Mouse (Mus musculus): Measurements from ENCODE around the gene Ttc12.

The Ttc12 gene

DNA sequence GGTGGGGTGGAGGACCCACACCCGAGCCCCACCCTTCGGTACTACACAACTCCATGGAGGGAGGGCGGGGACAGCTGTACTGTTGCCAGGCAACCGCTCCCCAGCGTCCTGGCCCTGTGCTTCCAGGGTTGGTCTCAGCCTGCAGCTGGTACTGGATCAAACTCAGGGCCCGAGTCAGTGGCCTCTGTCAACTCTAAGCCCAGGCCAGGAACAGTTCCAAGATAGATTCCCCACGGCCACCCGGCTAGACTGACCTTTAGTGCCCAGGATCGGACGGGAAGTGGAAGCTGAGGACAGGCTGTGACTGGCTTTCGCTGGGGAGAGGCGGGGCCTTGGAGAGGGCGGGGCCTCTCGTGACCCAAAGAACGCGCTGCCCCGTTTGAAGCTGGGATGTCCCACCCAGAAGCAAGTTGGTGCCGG is at the start of gene Ttc12:
TSS of gene Ttc12 (minus strand) at position 334 of the 420 bp plus-strand sequence.
- in situ Hi-C loops (cut with MboI, MseI) = loop anchor here (5.0 kb wide), 1 partner anchor 404 kb away; the partner anchor contains the start of gene Tmprss5

DNA sequence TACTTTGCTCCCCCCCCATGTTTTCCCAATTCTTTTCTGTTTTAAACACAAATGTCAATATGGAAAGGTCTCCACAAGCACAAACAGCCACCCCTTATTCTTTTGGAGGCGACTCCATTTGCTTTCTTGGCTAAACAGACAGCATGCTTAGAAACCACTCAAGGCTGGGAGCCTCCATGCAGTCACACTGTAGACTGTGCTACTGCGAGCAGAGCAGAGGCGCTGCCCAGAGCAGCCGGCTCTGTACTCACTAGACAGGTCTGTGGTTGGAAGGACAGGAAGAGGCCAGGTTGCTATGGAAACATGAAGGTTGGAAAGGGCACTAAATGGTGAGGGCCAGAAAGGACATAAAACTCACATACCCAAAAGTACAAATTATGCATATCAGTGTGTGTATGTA is 48.9 kb upstream of the Ttc12 start:
- in situ Hi-C loops (cut with MboI, MseI) = no loop called here

DNA sequence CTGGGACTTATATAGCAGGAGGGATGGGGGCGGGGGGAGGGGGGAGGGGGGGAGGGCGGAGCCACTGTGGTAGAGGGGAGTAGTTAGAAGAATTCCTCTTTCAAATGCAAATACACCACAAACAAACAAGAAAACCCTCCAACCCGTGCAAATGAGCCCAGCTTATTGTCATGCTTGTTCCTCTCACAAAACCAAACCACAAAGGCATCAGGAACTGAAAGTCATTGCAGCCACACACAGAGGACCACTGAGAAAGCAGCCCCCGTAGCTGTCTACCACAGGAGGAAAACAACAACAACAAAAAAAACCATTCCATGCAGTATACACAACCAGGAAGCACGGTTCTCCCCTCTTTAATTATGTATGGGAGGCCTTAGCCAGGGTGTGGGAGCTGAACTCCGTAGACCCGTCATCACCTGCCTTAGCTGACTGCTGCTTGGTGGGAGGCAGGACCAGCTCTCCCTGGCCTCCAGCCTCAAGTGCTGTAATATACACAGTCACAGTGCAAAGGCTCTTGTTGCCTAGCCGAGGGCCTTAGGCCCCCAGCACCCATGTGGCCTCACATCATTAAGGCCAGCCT is 48.0 kb upstream of the Ttc12 start:
- in situ Hi-C loops (cut with MboI, MseI) = no loop called here

- in situ Hi-C loops (cut with MboI, MseI) = no loop called here
Observed at GRCm38 (mm10) chr9:49533455-49533854, 47.4 kb upstream of the Ttc12 start.

GRCm38 (mm10) chr9:49531833-49532232 is 45.8 kb upstream of the Ttc12 start:
- in situ Hi-C loops (cut with MboI, MseI) = no loop called here

DNA sequence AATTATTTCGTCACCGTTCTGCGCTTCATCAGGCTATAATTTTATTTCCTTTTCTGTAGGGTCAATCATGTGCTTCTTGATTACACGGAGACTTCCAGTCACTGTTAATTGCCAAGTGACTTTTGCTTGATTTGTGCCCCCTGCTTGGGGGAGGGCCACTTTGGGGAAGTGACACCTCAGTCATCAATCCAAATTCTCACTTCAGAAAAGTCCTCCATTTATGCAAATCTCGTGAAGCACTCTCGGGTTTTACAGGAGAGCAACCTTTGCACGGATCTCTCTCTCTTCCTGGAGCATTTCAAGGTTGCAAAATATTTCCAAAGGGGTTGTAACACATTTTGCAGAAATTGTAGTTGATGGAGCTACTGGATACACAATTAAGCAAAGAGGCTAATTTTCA is 45.2 kb upstream of the Ttc12 start:
- in situ Hi-C loops (cut with MboI, MseI) = no loop called here

GRCm38 (mm10) chr9:49530739-49531138 is 44.7 kb upstream of the Ttc12 start:
- in situ Hi-C loops (cut with MboI, MseI) = no loop called here

- in situ Hi-C loops (cut with MboI, MseI) = no loop called here
Observed at GRCm38 (mm10) chr9:49529366-49529959, 43.4 kb upstream of the Ttc12 start.

GRCm38 (mm10) chr9:49528943-49529342 is 42.9 kb upstream of the Ttc12 start:
- in situ Hi-C loops (cut with MboI, MseI) = no loop called here

- in situ Hi-C loops (cut with MboI, MseI) = no loop called here
Observed at GRCm38 (mm10) chr9:49528026-49528425, 42.0 kb upstream of the Ttc12 start.

DNA sequence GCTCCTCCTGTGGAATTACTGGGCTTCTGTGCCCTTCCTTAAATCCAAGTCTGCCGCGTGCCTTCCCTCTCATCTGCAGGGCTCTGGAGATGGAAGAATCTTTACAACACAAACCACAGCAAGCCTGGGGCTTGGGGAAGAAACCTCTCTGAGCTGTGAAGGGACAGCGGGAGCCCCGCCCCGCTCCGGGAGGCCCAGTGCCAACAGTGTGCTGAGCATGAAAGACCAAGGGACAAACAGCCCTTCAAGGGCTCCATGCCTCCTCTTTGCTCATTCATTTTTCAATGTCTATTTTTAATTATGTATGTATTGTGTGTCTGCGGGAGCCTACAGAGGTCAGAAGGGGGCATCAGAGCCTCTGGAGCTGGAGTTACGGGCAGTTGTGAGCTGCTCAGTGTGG is 41.3 kb upstream of the Ttc12 start:
- in situ Hi-C loops (cut with MboI, MseI) = no loop called here

DNA sequence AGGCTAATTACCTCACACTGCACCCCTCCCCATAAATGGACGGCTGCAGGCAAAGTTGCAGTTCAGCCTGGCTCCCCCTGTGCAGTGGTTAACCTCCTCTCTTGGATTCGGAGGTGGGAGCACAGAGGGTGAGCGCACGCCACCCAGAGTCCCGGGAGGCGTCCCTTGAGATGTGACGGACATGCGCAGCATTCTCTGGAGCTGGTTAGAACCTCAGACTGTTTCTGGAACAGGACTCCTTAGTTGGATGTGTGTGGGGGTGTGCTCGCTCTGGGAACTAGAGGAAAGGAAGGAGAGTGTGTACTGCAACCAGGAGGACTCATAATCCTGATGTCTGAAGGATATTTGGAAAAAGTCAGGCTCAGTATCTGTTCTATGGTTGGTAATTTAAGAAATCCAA is 38.7 kb upstream of the Ttc12 start:
- in situ Hi-C loops (cut with MboI, MseI) = no loop called here

DNA sequence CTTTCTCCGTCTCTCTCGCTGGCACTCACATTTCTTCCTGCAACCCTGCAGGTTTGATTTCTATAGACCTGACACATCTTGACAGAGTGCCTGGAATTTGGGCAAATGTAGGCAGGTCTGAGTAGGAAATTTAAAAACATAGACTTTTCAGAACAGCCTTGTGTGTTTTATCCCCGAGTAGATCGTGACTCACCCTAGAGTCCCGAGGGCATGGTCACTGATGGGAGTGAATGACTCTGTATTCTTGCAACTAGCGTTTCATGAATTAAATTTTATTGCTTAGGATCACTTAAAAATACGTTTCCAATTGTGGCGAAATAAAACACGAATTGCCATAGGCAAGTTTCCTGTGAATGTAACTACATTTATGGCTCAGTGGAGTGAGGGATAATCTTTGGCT is 37.9 kb upstream of the Ttc12 start:
- in situ Hi-C loops (cut with MboI, MseI) = no loop called here

DNA sequence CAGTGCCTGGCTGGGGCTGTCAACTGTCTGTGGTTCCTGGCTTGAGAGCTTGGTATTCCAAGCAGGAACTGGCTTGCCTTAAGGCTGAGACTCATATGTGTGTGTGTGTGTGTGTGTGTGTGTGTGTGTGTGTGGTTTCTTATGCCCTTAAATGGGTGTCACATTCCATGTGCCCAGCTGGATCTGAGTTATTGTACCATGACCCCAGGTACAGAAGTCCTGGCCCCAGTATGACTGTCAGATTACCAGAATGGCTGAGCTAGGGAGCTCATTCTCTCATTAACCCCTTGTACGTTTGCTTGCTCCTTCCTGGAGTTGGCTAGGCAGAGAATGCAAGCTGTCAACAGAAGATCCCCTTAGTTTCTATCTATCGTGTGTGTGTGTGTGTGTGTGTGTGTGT is 28.3 kb upstream of the Ttc12 start:
- in situ Hi-C loops (cut with MboI, MseI) = no loop called here

- in situ Hi-C loops (cut with MboI, MseI) = no loop called here
Observed at GRCm38 (mm10) chr9:49510666-49511065, 24.6 kb upstream of the Ttc12 start.

- in situ Hi-C loops (cut with MboI, MseI) = no loop called here
Observed at GRCm38 (mm10) chr9:49509628-49510027, 23.6 kb upstream of the Ttc12 start.

- in situ Hi-C loops (cut with MboI, MseI) = no loop called here
Observed at GRCm38 (mm10) chr9:49509094-49509493, 23.1 kb upstream of the Ttc12 start.

- in situ Hi-C loops (cut with MboI, MseI) = no loop called here
Observed at GRCm38 (mm10) chr9:49507829-49508585, 22.0 kb upstream of the Ttc12 start.

GRCm38 (mm10) chr9:49504658-49505057 is 18.6 kb upstream of the Ttc12 start:
- in situ Hi-C loops (cut with MboI, MseI) = no loop called here

GRCm38 (mm10) chr9:49502245-49502644 is 16.2 kb upstream of the Ttc12 start:
- in situ Hi-C loops (cut with MboI, MseI) = no loop called here

- in situ Hi-C loops (cut with MboI, MseI) = loop anchor here (5.0 to 10.0 kb wide), 2 partner anchors 835 to 927 kb away; no protein-coding TSS in a partner anchor
Observed at GRCm38 (mm10) chr9:49499878-49500277, 13.9 kb upstream of the Ttc12 start.

- in situ Hi-C loops (cut with MboI, MseI) = loop anchor here (10.0 kb wide), 1 partner anchor 841 kb away; no protein-coding TSS in a partner anchor
Observed at GRCm38 (mm10) chr9:49493979-49494649, 8.1 kb upstream of the Ttc12 start.

All from regulatory T cell (primary cell).